Mouse (Mus musculus) stomach, postnatal 0 days (tissue): ENCODE measurements at regions not wholly inside any gene's neighbourhood (a gene's known extent, or its start where the extent isn't known, plus 50 kb on each side); places are given as distances from the start of the nearest gene placed in this dataset.

Experiments used
- CTCF ChIP-seq: IDR thresholded peaks from 2 replicates; pipeline ENCODE4 v1.5.1; 2016; ENCODE audit warnings: antibody characterized with exemption, low read depth, mild to moderate bottlenecking, moderate library complexity
- EP300 ChIP-seq: optimal IDR thresholded peaks from 2 replicates; pipeline ENCODE3; 2016; ENCODE audit warnings: antibody characterized with exemption

GRCm38 (mm10) chr14:110013229-110013628 lies 741.7 kb downstream of the Slitrk6 start:
- TF ChIP-seq EP300: no peak
- no peak for TF ChIP-seq CTCF
